Mouse (Mus musculus): Measurements from ENCODE around the gene Anp32a.

The Anp32a gene

DNA sequence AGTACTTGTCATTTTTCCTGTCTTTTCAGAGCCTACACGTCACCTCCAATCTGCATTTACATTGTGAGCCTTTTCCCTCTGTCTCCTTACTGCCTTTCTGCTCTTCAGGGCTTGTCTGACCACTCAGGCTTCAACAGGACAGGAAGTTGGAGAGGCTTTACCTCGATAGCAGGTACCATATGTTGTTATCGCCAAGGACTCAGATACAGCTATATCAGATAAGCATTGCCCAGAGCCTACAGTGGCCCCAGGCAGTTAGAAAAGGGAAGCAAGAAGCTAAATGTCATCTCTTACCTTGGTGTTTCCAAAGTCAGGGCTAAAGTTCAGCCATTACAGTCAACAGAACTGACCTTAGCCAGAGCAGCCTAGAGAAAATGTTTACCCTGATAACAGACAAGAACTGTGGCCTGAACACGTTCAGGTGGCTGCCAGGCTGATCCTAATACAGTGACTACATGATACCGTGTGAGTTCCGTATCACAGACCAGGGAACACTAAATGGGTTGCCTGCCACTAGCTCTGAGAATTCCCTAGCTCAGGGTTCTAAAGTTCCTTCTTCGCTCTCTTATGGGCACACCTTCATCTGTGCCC lies 65.4 kb downstream of the Anp32a start:
- DNase-seq (ENCODE audit: inconsistent ontology term), result no peak

DNA sequence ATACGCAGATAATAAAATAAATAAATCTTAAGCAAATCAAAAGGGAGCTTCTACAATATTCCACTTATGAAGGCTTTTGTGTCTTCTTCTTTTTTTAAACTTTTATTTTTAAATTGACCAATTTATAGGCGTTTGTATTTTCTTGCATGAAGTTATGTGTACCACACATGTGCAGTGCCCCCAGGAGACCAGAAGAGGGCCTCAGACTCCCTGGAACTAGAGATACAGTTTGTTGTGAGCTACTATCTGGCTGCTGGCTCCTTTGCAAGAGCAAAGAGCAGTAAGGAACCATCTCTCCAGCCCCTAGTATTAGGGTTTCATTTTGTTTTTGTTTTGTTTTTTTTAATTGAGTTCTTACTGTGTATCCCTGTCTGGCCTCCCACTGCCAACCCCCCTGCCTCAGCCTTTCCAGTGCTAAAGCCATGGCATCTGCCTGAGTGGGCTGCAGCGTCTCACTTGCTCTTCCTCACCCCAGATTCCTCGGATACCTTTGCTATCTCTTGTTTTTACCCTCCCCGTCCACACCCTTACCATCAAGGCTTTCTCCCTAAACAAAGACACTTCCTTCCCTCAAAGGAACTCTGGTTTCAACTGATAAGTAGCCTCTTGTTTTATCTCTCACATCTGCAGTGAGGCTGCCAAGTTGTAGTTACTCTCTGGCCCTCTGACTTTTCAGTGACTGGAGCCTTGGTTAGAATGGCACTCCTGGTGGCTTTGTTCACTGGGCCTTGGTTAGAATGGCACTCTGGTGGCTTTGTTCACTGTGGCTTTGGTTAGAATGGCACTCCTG lies 66.5 kb downstream of the Anp32a start:
- no peak for DNase-seq (ENCODE audit: inconsistent ontology term)

GRCm38 (mm10) chr9:62418742-62419141 lies 77.6 kb downstream of the Anp32a start:
- no peak for DNase-seq (ENCODE audit: inconsistent ontology term)

DNA sequence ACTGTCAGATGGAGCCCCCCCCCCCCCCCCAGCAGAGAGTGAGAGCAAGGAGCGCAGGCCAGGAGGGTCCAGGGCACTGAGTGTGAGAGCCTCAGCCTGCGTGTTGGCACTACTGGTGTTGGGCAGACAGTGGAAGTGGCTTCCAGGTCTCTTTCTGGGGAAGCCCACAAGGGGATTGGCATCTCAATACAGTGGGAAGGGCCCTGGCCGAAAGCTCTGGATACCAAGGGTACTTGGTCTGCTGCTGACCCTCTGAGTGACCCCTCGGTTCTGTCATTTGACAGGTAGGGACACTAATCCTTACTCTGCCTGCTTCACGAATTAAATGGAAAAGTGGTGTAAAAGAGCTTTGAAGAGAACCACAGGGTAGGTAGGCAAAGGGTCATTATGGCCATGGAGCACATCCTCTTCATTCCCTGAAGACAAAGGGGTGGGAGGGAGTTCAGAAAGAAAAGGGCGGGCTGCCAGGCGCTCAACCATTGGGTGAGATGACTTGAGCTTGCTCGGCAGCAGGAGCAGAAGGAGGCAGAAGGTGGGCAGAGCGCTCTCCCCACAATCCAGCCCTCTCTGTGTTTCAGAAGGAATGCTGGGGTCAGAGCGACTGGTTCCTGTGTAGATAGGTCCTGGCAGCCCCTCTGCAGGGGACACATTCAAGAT lies 79.3 kb downstream of the Anp32a start:
- DNase-seq (ENCODE audit: inconsistent ontology term), result peak; percentile 20

GRCm38 (mm10) chr9:62421027-62421426 lies 79.9 kb downstream of the Anp32a start:
- peak; percentile 24 for DNase-seq (ENCODE audit: inconsistent ontology term)

DNA sequence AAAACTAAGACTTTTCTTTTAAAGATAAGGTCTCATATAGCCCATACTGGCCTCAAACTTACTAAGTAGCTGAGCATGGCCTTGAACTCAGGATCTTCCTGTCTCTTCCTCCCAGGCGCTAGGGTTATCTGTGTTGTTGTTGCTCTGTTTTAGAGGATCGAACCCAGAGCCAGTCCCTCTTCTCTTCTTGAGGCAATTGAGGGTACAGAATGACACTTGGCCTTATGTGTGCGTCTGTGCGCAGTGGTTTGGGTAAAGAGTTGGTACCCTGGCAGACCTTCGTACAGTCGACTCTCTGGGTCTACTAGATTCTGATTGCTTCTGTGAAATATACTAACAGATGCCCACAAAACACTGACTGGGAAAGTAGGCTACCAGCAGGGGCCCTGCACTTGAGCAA lies 80.8 kb downstream of the Anp32a start:
- no peak for DNase-seq (ENCODE audit: inconsistent ontology term)

GRCm38 (mm10) chr9:62422926-62423325 lies 81.8 kb downstream of the Anp32a start:
- no peak for DNase-seq (ENCODE audit: inconsistent ontology term)

DNA sequence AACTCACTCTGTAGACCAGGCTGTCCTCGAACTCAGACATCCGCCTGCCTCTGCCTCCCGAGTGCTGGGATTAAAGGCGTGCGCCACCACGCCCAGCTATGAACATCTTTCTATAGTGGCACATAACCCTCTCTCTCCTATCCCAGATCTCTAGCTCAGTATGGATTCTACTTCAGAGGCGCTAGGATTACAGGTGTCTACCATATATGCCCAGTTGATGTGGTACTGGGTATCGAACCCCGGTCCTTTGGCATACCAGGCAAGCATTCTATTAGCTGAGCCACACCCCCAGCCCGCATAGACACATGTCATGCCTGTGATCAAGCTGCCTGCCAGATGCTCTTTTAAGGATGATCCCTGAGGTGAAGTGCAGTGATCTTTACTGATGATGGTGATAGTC lies 82.8 kb downstream of the Anp32a start:
- no peak for DNase-seq (ENCODE audit: inconsistent ontology term)

DNA sequence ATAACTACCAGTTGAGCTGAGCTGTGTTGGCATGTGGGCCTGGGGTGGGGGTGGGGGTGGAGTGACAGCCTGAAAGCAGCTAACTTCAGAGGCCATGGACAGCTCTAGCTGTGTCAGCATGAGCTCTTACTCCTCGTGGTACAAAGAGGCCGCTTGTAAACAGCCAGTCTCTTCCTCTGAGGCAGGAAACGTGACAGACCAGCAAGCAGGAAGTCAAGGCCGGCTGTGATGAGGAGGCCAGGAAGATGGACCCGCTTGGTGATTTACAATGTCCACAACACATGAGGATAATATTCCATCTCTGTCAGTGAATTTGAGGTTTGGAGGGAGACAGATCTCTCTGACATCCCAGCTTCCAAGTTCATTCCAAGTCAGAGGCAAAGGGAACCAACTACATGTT lies 84.2 kb downstream of the Anp32a start:
- DNase-seq (ENCODE audit: inconsistent ontology term), result no peak

GRCm38 (mm10) chr9:62426021-62426420 lies 84.9 kb downstream of the Anp32a start:
- no peak for DNase-seq (ENCODE audit: inconsistent ontology term)

GRCm38 (mm10) chr9:62426531-62426930 lies 85.4 kb downstream of the Anp32a start:
- DNase-seq (ENCODE audit: inconsistent ontology term), result no peak

GRCm38 (mm10) chr9:62427010-62427409 lies 85.9 kb downstream of the Anp32a start:
- DNase-seq (ENCODE audit: inconsistent ontology term), result peak; percentile 83

Data from Muller cell, postnatal 12 days (primary cell).